Mouse (Mus musculus): Measurements from ENCODE around the gene Mdm2. TPM values are rescaled to one million over a fixed set of nuclear protein-coding genes. Genes with fewer than 3 reads are reported as not detected.
"Not testable (repeated sequence)": the region's sequence is repeated elsewhere in the genome, so short reads cannot be mapped to it uniquely, and the experiment has no call there.

Gene Mdm2
- polyA plus RNA-seq, 1 experiment from 2014 or later, result 63.5 TPM

- 93% methylated on average over 1 of the region's 1 CpGs for WGBS
- H3K9me3 ChIP-seq; H3K27me3 ChIP-seq; H3K9ac ChIP-seq (replicated peaks); H3K4me2 ChIP-seq (replicated peaks); H3K4me3 ChIP-seq; H3K36me3 ChIP-seq; H3K27ac ChIP-seq (replicated peaks); ATAC-seq (replicated peaks): not testable (repeated sequence)
- peaks cover 12% of the 10 kb centered on the region for H3K4me1 ChIP-seq
These were observed 5.1 kb upstream of the Mdm2 start for GRCm38 (mm10) chr10:117715654-117716053.

- Histone ChIP-seq H3K4me2 (replicated peaks) (no peak overlapping the region), H3K4me1 (peaks cover 12% of the 10 kb centered on the region), H3K27ac (replicated peaks) (no peak overlapping the region), H3K9me3 (no peaks in the 10 kb centered on the region), H3K27me3 (no peaks in the 10 kb centered on the region), H3K9ac (replicated peaks) (no peak overlapping the region), H3K4me3 (no peak overlapping the region), H3K36me3 (no peaks in the 10 kb centered on the region)
- no peak for ATAC-seq (replicated peaks)
- 78% methylated on average over 4 of the region's 4 CpGs for WGBS
These were observed 4.5 kb upstream of the Mdm2 start for GRCm38 (mm10) chr10:117714928-117715500.

- H3K9me3 ChIP-seq, result no peaks in the 10 kb centered on the region
- no peak overlapping the region for H3K27ac ChIP-seq (replicated peaks)
- H3K4me3 ChIP-seq, result no peak overlapping the region
- no peaks in the 10 kb centered on the region for H3K36me3 ChIP-seq
- peaks cover 17% of the 10 kb centered on the region for H3K4me1 ChIP-seq
- H3K9ac ChIP-seq (replicated peaks), result no peak overlapping the region
- no peak overlapping the region for H3K4me2 ChIP-seq (replicated peaks)
- 87% methylated on average over 3 of the region's 3 CpGs for WGBS
- H3K27me3 ChIP-seq, result no peaks in the 10 kb centered on the region
- ATAC-seq (replicated peaks), result no peak
These were observed 3.5 kb upstream of the Mdm2 start for GRCm38 (mm10) chr10:117714048-117714545.

- 96% methylated on average over 8 of the region's 8 CpGs for WGBS
- Histone ChIP-seq H3K4me3 (no peak overlapping the region), H3K27ac (replicated peaks) (no peak overlapping the region), H3K27me3 (no peaks in the 10 kb centered on the region), H3K9ac (replicated peaks) (no peak overlapping the region), H3K36me3 (no peaks in the 10 kb centered on the region), H3K9me3 (no peaks in the 10 kb centered on the region), H3K4me1 (peaks cover 22% of the 10 kb centered on the region), H3K4me2 (replicated peaks) (no peak overlapping the region)
- no peak for ATAC-seq (replicated peaks)
These were observed 2.9 kb upstream of the Mdm2 start for GRCm38 (mm10) chr10:117713466-117713865.

- ATAC-seq (replicated peaks), result no peak
- Histone ChIP-seq H3K4me1 (peaks cover 18% of the 10 kb centered on the region), H3K4me3 (no peak overlapping the region), H3K27me3 (no peaks in the 10 kb centered on the region), H3K36me3 (no peaks in the 10 kb centered on the region), H3K9ac (replicated peaks) (no peak overlapping the region), H3K9me3 (no peaks in the 10 kb centered on the region), H3K4me2 (replicated peaks) (no peak overlapping the region), H3K27ac (replicated peaks) (no peak overlapping the region)
- WGBS, result 91% methylated on average over 9 of the region's 9 CpGs
These were observed 2.3 kb upstream of the Mdm2 start for GRCm38 (mm10) chr10:117712871-117713270.

GRCm38 (mm10) chr10:117712191-117712754 lies 1.7 kb upstream of the Mdm2 start:
- Histone ChIP-seq H3K4me3 (no peak overlapping the region), H3K27ac (replicated peaks) (no peak overlapping the region), H3K4me2 (replicated peaks) (no peak overlapping the region), H3K9ac (replicated peaks) (no peak overlapping the region), H3K9me3 (no peaks in the 10 kb centered on the region), H3K27me3 (no peaks in the 10 kb centered on the region), H3K4me1 (peaks cover 18% of the 10 kb centered on the region), H3K36me3 (peaks cover 3% of the 10 kb centered on the region; the same call in 1 of the 2 replicates)
- ATAC-seq (replicated peaks), result no peak
- 88% methylated on average over 9 of the region's 9 CpGs for WGBS

GRCm38 (mm10) chr10:117711408-117711807 lies 850 bp upstream of the Mdm2 start:
- no peak for ATAC-seq (replicated peaks)
- peak overlapping the region; percentile 99 for H3K4me3 ChIP-seq
- H3K4me2 ChIP-seq (replicated peaks), result peak overlapping the region; percentile 54
- peaks cover 24% of the 10 kb centered on the region for H3K4me1 ChIP-seq
- H3K27ac ChIP-seq (replicated peaks), result no peak overlapping the region
- 69% methylated on average over 5 of the region's 5 CpGs for WGBS
- no peaks in the 10 kb centered on the region for H3K27me3 ChIP-seq
- H3K9me3 ChIP-seq, result no peaks in the 10 kb centered on the region
- peaks cover 10% of the 10 kb centered on the region for H3K36me3 ChIP-seq
- H3K9ac ChIP-seq (replicated peaks), result peak overlapping the region; percentile 100; the same call in 1 of the 2 replicates

GRCm38 (mm10) chr10:117709930-117710603 lies 491 bp downstream of the Mdm2 start:
- Histone ChIP-seq H3K36me3 (peaks cover 20% of the 10 kb centered on the region), H3K9me3 (no peaks in the 10 kb centered on the region), H3K27me3 (no peaks in the 10 kb centered on the region), H3K9ac (replicated peaks) (peak overlapping the region; percentile 100), H3K4me2 (replicated peaks) (peak overlapping the region; percentile 64), H3K27ac (replicated peaks) (peak overlapping the region; percentile 99), H3K4me3 (peak overlapping the region; percentile 99), H3K4me1 (peaks cover 27% of the 10 kb centered on the region)
- ATAC-seq (replicated peaks), result peak; percentile 81
- under 1% methylated on average over 57 of the region's 71 CpGs for WGBS

- Histone ChIP-seq H3K27me3 (no peaks in the 10 kb centered on the region), H3K36me3 (peaks cover 27% of the 10 kb centered on the region), H3K4me1 (peaks cover 27% of the 10 kb centered on the region), H3K4me2 (replicated peaks) (peak overlapping the region; percentile 64), H3K9me3 (no peaks in the 10 kb centered on the region), H3K9ac (replicated peaks) (peak overlapping the region; percentile 100), H3K27ac (replicated peaks) (peak overlapping the region; percentile 99; the same call in 1 of the 2 replicates), H3K4me3 (peak overlapping the region; percentile 99)
- 56% methylated on average over 12 of the region's 12 CpGs for WGBS
- ATAC-seq (replicated peaks), result no peak
These were observed 1.2 kb downstream of the Mdm2 start for GRCm38 (mm10) chr10:117709326-117709830.

- H3K4me2 ChIP-seq (replicated peaks), result peak overlapping the region; percentile 64
- WGBS, result 90% methylated on average over 9 of the region's 9 CpGs
- ATAC-seq (replicated peaks), result no peak
- peaks cover 27% of the 10 kb centered on the region for H3K4me1 ChIP-seq
- H3K4me3 ChIP-seq, result peak overlapping the region; percentile 99
- peaks cover 31% of the 10 kb centered on the region for H3K36me3 ChIP-seq
- H3K27ac ChIP-seq (replicated peaks), result no peak overlapping the region
- no peak overlapping the region; the same call in 1 of the 2 replicates for H3K9ac ChIP-seq (replicated peaks)
- no peaks in the 10 kb centered on the region for H3K9me3 ChIP-seq
- H3K27me3 ChIP-seq, result no peaks in the 10 kb centered on the region
These were observed 1.7 kb downstream of the Mdm2 start for GRCm38 (mm10) chr10:117708856-117709255.

- WGBS, result 96% methylated on average over 2 of the region's 2 CpGs
- Histone ChIP-seq H3K27me3 (no peaks in the 10 kb centered on the region), H3K36me3 (peaks cover 35% of the 10 kb centered on the region), H3K27ac (replicated peaks) (no peak overlapping the region), H3K4me2 (replicated peaks) (no peak overlapping the region), H3K4me1 (peaks cover 27% of the 10 kb centered on the region), H3K4me3 (no peak overlapping the region), H3K9ac (replicated peaks) (no peak overlapping the region), H3K9me3 (no peaks in the 10 kb centered on the region)
- ATAC-seq (replicated peaks), result no peak
These were observed 2.2 kb downstream of the Mdm2 start for GRCm38 (mm10) chr10:117708376-117708775.

GRCm38 (mm10) chr10:117707114-117707838 lies 3.3 kb downstream of the Mdm2 start:
- Histone ChIP-seq H3K9me3 (no peaks in the 10 kb centered on the region), H3K4me1 (peaks cover 27% of the 10 kb centered on the region), H3K36me3 (peaks cover 45% of the 10 kb centered on the region), H3K27ac (replicated peaks) (no peak overlapping the region), H3K9ac (replicated peaks) (no peak overlapping the region), H3K4me3 (no peak overlapping the region), H3K4me2 (replicated peaks) (no peak overlapping the region), H3K27me3 (no peaks in the 10 kb centered on the region)
- 95% methylated on average over 2 of the region's 2 CpGs for WGBS
- ATAC-seq (replicated peaks), result no peak

Measured in forebrain, embryonic 15.5 days (tissue).